Mouse (Mus musculus): Measurements from ENCODE around the gene Rars2. TPM values are rescaled to one million over a fixed set of nuclear protein-coding genes. Genes with fewer than 3 reads are reported as not detected.

Rars2 gene
- total and polyA plus RNA-seq, 3 experiments, result 47.7 to 60.3 TPM; not detected in 1

DNA sequence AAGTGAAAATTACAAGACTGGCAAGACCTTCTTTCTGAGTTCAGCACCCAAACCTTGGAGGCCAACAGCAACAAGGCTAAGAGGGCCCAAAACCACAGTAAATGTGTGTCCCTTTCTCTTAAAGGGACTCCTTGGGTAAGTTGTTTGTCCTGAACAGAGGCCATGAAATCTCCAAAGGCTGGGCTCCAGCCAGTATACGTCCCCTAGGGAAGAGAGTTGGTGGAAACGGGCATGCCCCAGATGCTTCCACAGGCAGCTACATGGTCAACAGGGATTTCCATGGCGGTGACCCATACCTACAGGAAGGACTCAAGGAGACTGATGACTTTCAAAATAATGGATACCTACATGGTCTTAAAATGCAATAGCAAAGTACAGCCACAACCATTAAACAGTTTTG lies 31.3 kb upstream of the Rars2 start:
- H3K9ac ChIP-seq (ENCODE audit: control insufficient read depth, low read depth, low read length, poor library complexity, severe bottlenecking), result no peak overlapping the region
- H3K27me3 ChIP-seq (ENCODE audit: control insufficient read depth in 1 of 2, insufficient read depth in 2 of 2, low read length in 2 of 2), result no peaks in the 10 kb centered on the region
- peaks cover 0 to 16% of the 10 kb centered on the region in 2 experiments; a peak in 2 of 4 replicates for H3K36me3 ChIP-seq (ENCODE audit: control insufficient read depth in 1 of 2, insufficient read depth in 2 of 2, low read length in 2 of 2)
- no peaks in the 10 kb centered on the region for H3K79me2 ChIP-seq (ENCODE audit: control insufficient read depth, insufficient read depth, low read length, poor library complexity)
- no peaks in the 10 kb centered on the region for H3K4me1 ChIP-seq (ENCODE audit: control insufficient read depth in 1 of 2, insufficient read depth in 2 of 2, low read length in 2 of 2)
- TF ChIP-seq MXI1 (IDR thresholded peaks at IDR 0.05; ENCODE audit: low read depth, low read length) (no peak), ZNF384 (IDR thresholded peaks at IDR 0.05; ENCODE audit: low read depth, low read length) (no peak), CHD2 (IDR thresholded peaks at IDR 0.05; ENCODE audit: low read length) (no peak), CTCF (IDR thresholded peaks at IDR 0.05 in 2 of 3, conservative IDR thresholded peaks at IDR 0.05 in 1 of 3; ENCODE audit: control insufficient read depth in 1 of 3, insufficient read depth in 1 of 3, low read depth in 2 of 3, low read length in 3 of 3, poor library complexity in 1 of 3, severe bottlenecking in 1 of 3) (no peak), MEF2A (IDR thresholded peaks at IDR 0.05; ENCODE audit: extremely low read depth, insufficient replicate concordance, low read depth, low read length, poor library complexity, severe bottlenecking) (no peak), MAX (IDR thresholded peaks at IDR 0.05; ENCODE audit: low read length) (no peak), ZKSCAN1 (IDR thresholded peaks at IDR 0.05; ENCODE audit: low read depth, low read length) (no peak), ZMIZ1 (IDR thresholded peaks at IDR 0.05; ENCODE audit: low read depth, low read length) (no peak), HCFC1 (IDR thresholded peaks at IDR 0.05; ENCODE audit: low read depth, low read length) (no peak), TAL1 (IDR thresholded peaks at IDR 0.05; ENCODE audit: low read length) (no peak)
- H3K4me3 ChIP-seq (ENCODE audit: control insufficient read depth in 1 of 2, insufficient read depth in 1 of 2, low read depth in 2 of 2, low read length in 2 of 2), result no peak overlapping the region
- DNase-seq (ENCODE audit: low read depth, low spot score), result no peak
- H3K27ac ChIP-seq (ENCODE audit: control insufficient read depth, low read depth, low read length), result no peak overlapping the region
- H3K9me3 ChIP-seq (replicated peaks; ENCODE audit: insufficient read depth, low read length), result no peaks in the 10 kb centered on the region

DNA sequence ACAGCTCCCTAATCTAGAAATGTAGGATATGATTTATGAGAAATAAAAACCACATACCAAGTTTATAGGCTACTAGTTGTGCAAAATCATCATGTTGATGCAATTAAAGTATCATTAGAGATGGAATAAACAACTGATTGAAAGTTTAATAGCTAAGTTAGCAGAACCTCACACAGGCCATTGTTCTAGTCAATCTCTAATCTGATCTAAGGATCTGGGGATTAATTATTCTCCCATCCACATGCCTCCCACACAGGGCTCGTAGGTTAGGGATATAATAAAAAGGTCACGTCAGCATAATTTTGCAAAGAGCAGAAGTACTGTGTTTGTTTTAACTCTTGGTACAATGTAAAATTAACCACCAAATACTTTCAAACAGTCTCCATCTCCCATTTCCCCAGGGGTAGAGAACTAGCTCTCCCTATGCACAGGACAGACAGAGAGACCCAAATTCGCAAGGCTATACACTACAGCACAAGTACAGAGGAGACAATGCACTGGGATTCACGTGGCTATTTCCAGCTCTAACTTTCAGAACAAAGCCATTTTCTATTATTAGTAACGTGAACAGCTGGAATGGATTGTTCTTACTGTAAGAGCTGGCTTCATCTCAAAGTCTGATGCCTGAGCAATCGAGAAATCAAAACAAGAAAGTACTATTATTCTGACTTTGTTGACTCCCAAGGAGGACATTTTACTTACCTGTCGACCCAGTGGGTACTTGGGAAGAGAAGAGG lies 29.7 kb upstream of the Rars2 start:
- H3K36me3 ChIP-seq (ENCODE audit: control insufficient read depth in 1 of 2, insufficient read depth in 2 of 2, low read length in 2 of 2), result peaks cover 0 to 12% of the 10 kb centered on the region in 2 experiments; a peak in 2 of 4 replicates
- no peak for DNase-seq (ENCODE audit: low read depth, low spot score)

GRCm38 (mm10) chr4:34603123-34603522 lies 11.6 kb upstream of the Rars2 start:
- TF ChIP-seq ZMIZ1 (IDR thresholded peaks at IDR 0.05; ENCODE audit: low read depth, low read length), result no peak
- TF ChIP-seq SMC3 (IDR thresholded peaks at IDR 0.05; ENCODE audit: low read depth, low read length), result no peak
- TF ChIP-seq TAL1 (IDR thresholded peaks at IDR 0.05; ENCODE audit: low read length), result no peak
- TF ChIP-seq NELFE (IDR thresholded peaks at IDR 0.05; ENCODE audit: low read depth, low read length), result no peak
- TF ChIP-seq CTCF (IDR thresholded peaks at IDR 0.05 in 2 of 3, conservative IDR thresholded peaks at IDR 0.05 in 1 of 3; ENCODE audit: control insufficient read depth in 1 of 3, insufficient read depth in 1 of 3, low read depth in 2 of 3, low read length in 3 of 3, poor library complexity in 1 of 3, severe bottlenecking in 1 of 3), result no peak
- no peak for TF ChIP-seq SIN3A (IDR thresholded peaks at IDR 0.05; ENCODE audit: low read length)
- TF ChIP-seq ETS1 (IDR thresholded peaks at IDR 0.05; ENCODE audit: low read depth, low read length), result no peak
- TF ChIP-seq KAT2A (conservative IDR thresholded peaks at IDR 0.05; ENCODE audit: low read depth, low read length), result no peak
- TF ChIP-seq POLR2AphosphoS5 (IDR thresholded peaks at IDR 0.05; ENCODE audit: borderline replicate concordance, low read depth, low read length), result no peak
- TF ChIP-seq MYC (IDR thresholded peaks at IDR 0.05; ENCODE audit: low read depth, low read length), result no peak
- no peak for TF ChIP-seq POLR2AphosphoS2 (IDR thresholded peaks at IDR 0.05; ENCODE audit: low read length)
- TF ChIP-seq RAD21 (IDR thresholded peaks at IDR 0.05; ENCODE audit: low read depth, low read length), result no peak
- TF ChIP-seq MAX (IDR thresholded peaks at IDR 0.05; ENCODE audit: low read length), result no peak
- Histone ChIP-seq H3K27me3 (ENCODE audit: control insufficient read depth in 1 of 2, insufficient read depth in 2 of 2, low read length in 2 of 2) (no peaks in the 10 kb centered on the region), H3K79me2 (ENCODE audit: control insufficient read depth, insufficient read depth, low read length, poor library complexity) (no peaks in the 10 kb centered on the region), H3K4me1 (ENCODE audit: control insufficient read depth in 1 of 2, insufficient read depth in 2 of 2, low read length in 2 of 2) (no peaks in the 10 kb centered on the region), H3K27ac (ENCODE audit: control insufficient read depth, low read depth, low read length) (no peak overlapping the region), H3K4me3 (ENCODE audit: control insufficient read depth in 1 of 2, insufficient read depth in 1 of 2, low read depth in 2 of 2, low read length in 2 of 2) (no peak overlapping the region), H3K9ac (ENCODE audit: control insufficient read depth, low read depth, low read length, poor library complexity, severe bottlenecking) (no peak overlapping the region), H3K9me3 (replicated peaks; ENCODE audit: insufficient read depth, low read length) (no peaks in the 10 kb centered on the region), H3K36me3 (ENCODE audit: control insufficient read depth in 1 of 2, insufficient read depth in 2 of 2, low read length in 2 of 2) (peaks cover 0 to 49% of the 10 kb centered on the region in 2 experiments; a peak in 3 of 4 replicates)
- no peak for DNase-seq (ENCODE audit: low read depth, low spot score)

More for the DNA sequence above, 29.7 kb upstream of the Rars2 start:
- Histone ChIP-seq H3K27ac (ENCODE audit: control insufficient read depth, low read depth, low read length) (no peak overlapping the region), H3K4me1 (ENCODE audit: control insufficient read depth in 1 of 2, insufficient read depth in 2 of 2, low read length in 2 of 2) (no peaks in the 10 kb centered on the region), H3K79me2 (ENCODE audit: control insufficient read depth, insufficient read depth, low read length, poor library complexity) (no peaks in the 10 kb centered on the region), H3K9me3 (replicated peaks; ENCODE audit: insufficient read depth, low read length) (no peaks in the 10 kb centered on the region), H3K27me3 (ENCODE audit: control insufficient read depth in 1 of 2, insufficient read depth in 2 of 2, low read length in 2 of 2) (no peaks in the 10 kb centered on the region), H3K9ac (ENCODE audit: control insufficient read depth, low read depth, low read length, poor library complexity, severe bottlenecking) (no peak overlapping the region), H3K4me3 (ENCODE audit: control insufficient read depth in 1 of 2, insufficient read depth in 1 of 2, low read depth in 2 of 2, low read length in 2 of 2) (no peak overlapping the region)
- TF ChIP-seq HCFC1 (IDR thresholded peaks at IDR 0.05; ENCODE audit: low read depth, low read length), result no peak

All from MEL (cell line).